Mouse (Mus musculus): ENCODE data around the gene Odf4.

- no peak for TF ChIP-seq POLR2A (IDR thresholded peaks at IDR 0.05; ENCODE audit: borderline replicate concordance, extremely low read depth, insufficient read depth, insufficient read length, poor library complexity, severe bottlenecking)
- no peak for TF ChIP-seq CTCF (IDR thresholded peaks at IDR 0.05; ENCODE audit: borderline replicate concordance, extremely low read depth, insufficient read depth, insufficient read length)
Measured at GRCm38 (mm10) chr11:68903775-68904174, 23.1 kb downstream of the Odf4 start.
